Mouse (Mus musculus) cerebellum, adult 18-20 months (tissue): Measurements from ENCODE around the gene Kdm4d.
"Not testable (repeated sequence)": the region's sequence is repeated elsewhere in the genome, so short reads cannot be mapped to it uniquely, and the experiment has no call there.

Experiments used
- DNase-seq, 2 experiments: peaks; one replicate each; pipeline ENCODE4 v3.0.0; 2021

The Kdm4d gene

GRCm38 (mm10) chr9:14447086-14447485 is 53.2 kb downstream of the Kdm4d start:
- not testable (repeated sequence) for DNase-seq

GRCm38 (mm10) chr9:14440347-14440746 is 59.9 kb downstream of the Kdm4d start:
- DNase-seq = no peak

- no peak for DNase-seq
Measured at GRCm38 (mm10) chr9:14433252-14433939, 66.9 kb downstream of the Kdm4d start.
